Mouse (Mus musculus) myocyte (in vitro differentiated cells): ENCODE measurements around the gene Galk2. TPM values are rescaled to one million over a fixed set of nuclear protein-coding genes. Genes with fewer than 3 reads are reported as not detected.

Experiments
- H3K27me3 ChIP-seq: one replicate; pipeline ENCODE4 v1.6.1; 2011; ENCODE audit not compliant: control insufficient read depth, insufficient read depth, insufficient read length
- H3K36me3 ChIP-seq: one replicate; pipeline ENCODE4 v1.6.1; 2011; ENCODE audit not compliant: control insufficient read depth, insufficient read depth
- H3K4me2 ChIP-seq: one replicate; pipeline ENCODE4 v1.6.1; 2011; ENCODE audit warnings: low read depth, control low read depth
- H3K4me3 ChIP-seq: one replicate; pipeline ENCODE4 v1.5.1; 2011; ENCODE audit warnings: mild to moderate bottlenecking, control low read depth, moderate library complexity
- H3K79me2 ChIP-seq: one replicate; pipeline ENCODE4 v1.6.1; 2011; ENCODE audit not compliant: control insufficient read depth, insufficient read depth
- H3ac ChIP-seq: one replicate; pipeline ENCODE4 v1.6.1; 2011; ENCODE audit not compliant: control insufficient read depth, insufficient read length
- CEBPB ChIP-seq: IDR thresholded peaks from 2 replicates; pipeline ENCODE4 v1.6.1; 2011; ENCODE audit warnings: mild to moderate bottlenecking, moderate library complexity; ENCODE audit not compliant: poor library complexity, insufficient read depth, severe bottlenecking
- E2F4 ChIP-seq: IDR thresholded peaks from one replicate; pipeline ENCODE4 v1.6.1; 2011; ENCODE audit warnings: mild to moderate bottlenecking, control low read depth, moderate library complexity; ENCODE audit not compliant: insufficient read depth
- MAX ChIP-seq: IDR thresholded peaks from one replicate; pipeline ENCODE4 v1.6.1; 2011; ENCODE audit warnings: low read depth, mild to moderate bottlenecking, control low read depth
- MYOD1 ChIP-seq, 3 experiments: IDR thresholded peaks; one replicate each; pipeline ENCODE4 v1.6.1; 2011; ENCODE audit warnings: control low read depth in 2 of 3, low read depth in 2 of 3, mild to moderate bottlenecking in 2 of 3, moderate library complexity in 1 of 3; ENCODE audit not compliant: insufficient read length in 2 of 3, control insufficient read depth in 1 of 3
- MYOG ChIP-seq, 3 experiments: IDR thresholded peaks; one replicate each; pipeline ENCODE4 v1.6.1; 2011; ENCODE audit warnings: control low read depth in 2 of 3, low read depth in 2 of 3, mild to moderate bottlenecking in 2 of 3; ENCODE audit not compliant: insufficient read length in 2 of 3, control insufficient read depth in 1 of 3, insufficient read depth in 1 of 3
- POLR2A ChIP-seq: IDR thresholded peaks from one replicate; pipeline ENCODE4 v1.6.1; 2011; ENCODE audit warnings: low read depth, mild to moderate bottlenecking, control low read depth, moderate library complexity; ENCODE audit not compliant: insufficient read length
- POLR2AphosphoS2 ChIP-seq: IDR thresholded peaks from one replicate; pipeline ENCODE4 v1.6.1; 2011; ENCODE audit warnings: low read depth, control low read depth; ENCODE audit not compliant: insufficient read length
- REST ChIP-seq: IDR thresholded peaks from one replicate; pipeline ENCODE4 v1.6.1; 2011; ENCODE audit warnings: mild to moderate bottlenecking, control low read depth, moderate library complexity; ENCODE audit not compliant: insufficient read depth, insufficient read length
- SRF ChIP-seq: IDR thresholded peaks from one replicate; pipeline ENCODE4 v1.6.1; 2011; ENCODE audit warnings: low read depth; ENCODE audit not compliant: control insufficient read depth, insufficient read length
- TCF12 ChIP-seq: IDR thresholded peaks from one replicate; pipeline ENCODE4 v1.6.1; 2011; ENCODE audit warnings: mild to moderate bottlenecking, control low read depth; ENCODE audit not compliant: poor library complexity, insufficient read depth, severe bottlenecking
- TCF3 ChIP-seq: IDR thresholded peaks from one replicate; pipeline ENCODE4 v1.6.1; 2011; ENCODE audit warnings: low read depth, control low read depth; ENCODE audit not compliant: insufficient read length
- USF1 ChIP-seq: IDR thresholded peaks from one replicate; pipeline ENCODE4 v1.6.1; 2011; ENCODE audit warnings: low read depth, mild to moderate bottlenecking, control low read depth, moderate library complexity
- polyA plus RNA-seq: library from polyadenylated mRNA; unstranded; fragments of >200 nt; fragmentation: generic; extraction: Trizol; gene quantifications from one replicate; pipeline ENCODE4 v1.2.1, GENCODE M21; 2012; ENCODE audit warnings: missing spikeins

Galk2 gene
- polyA plus RNA-seq, 1 experiment: 17.8 TPM

- Histone ChIP-seq H3K4me2 (no peak overlapping the region), H3K36me3 (no peaks in the 10 kb centered on the region), H3K27me3 (no peaks in the 10 kb centered on the region), H3K79me2 (no peaks in the 10 kb centered on the region), H3K4me3 (no peak overlapping the region), H3ac (no peak overlapping the region)
- no peak for TF ChIP-seq TCF12
- TF ChIP-seq E2F4: no peak
- TF ChIP-seq POLR2A: no peak
- TF ChIP-seq MAX: no peak
- no peak for TF ChIP-seq TCF3
- no peak for TF ChIP-seq CEBPB
Measured at GRCm38 (mm10) chr2:125893096-125893495, 34.2 kb downstream of the Galk2 start.

GRCm38 (mm10) chr2:125895099-125895498, 36.2 kb downstream of the Galk2 start:
- TF ChIP-seq POLR2AphosphoS2: no peak
- TF ChIP-seq TCF12: no peak
- TF ChIP-seq REST: no peak
- no peak for TF ChIP-seq E2F4
- TF ChIP-seq MAX: no peak
- no peak for TF ChIP-seq USF1
- no peak for TF ChIP-seq CEBPB
- no peak for TF ChIP-seq TCF3
- TF ChIP-seq MYOD1 (IDR thresholded peaks at IDR 0.05; ENCODE audit: control insufficient read depth in 1 of 3, insufficient read length in 2 of 3, low read depth in 2 of 3): no peak
- TF ChIP-seq SRF: no peak
- TF ChIP-seq POLR2A: no peak
- no peak for TF ChIP-seq MYOG (IDR thresholded peaks at IDR 0.05; ENCODE audit: control insufficient read depth in 1 of 3, insufficient read depth in 1 of 3, insufficient read length in 2 of 3, low read depth in 2 of 3)
- no peaks in the 10 kb centered on the region for H3K27me3 ChIP-seq
- H3K79me2 ChIP-seq: no peaks in the 10 kb centered on the region
- no peaks in the 10 kb centered on the region for H3K36me3 ChIP-seq
- H3K4me2 ChIP-seq: no peak overlapping the region
- H3ac ChIP-seq: no peak overlapping the region
- H3K4me3 ChIP-seq: no peak overlapping the region

- H3ac ChIP-seq: no peak overlapping the region
Measured at GRCm38 (mm10) chr2:125896355-125896754, 37.4 kb downstream of the Galk2 start.

GRCm38 (mm10) chr2:125900797-125901410, 42.0 kb downstream of the Galk2 start:
- TF ChIP-seq CEBPB (no peak), MAX (no peak), SRF (no peak), POLR2AphosphoS2 (no peak), TCF3 (no peak), POLR2A (no peak), E2F4 (no peak), TCF12 (no peak), REST (no peak), MYOD1 (IDR thresholded peaks at IDR 0.05; ENCODE audit: control insufficient read depth in 1 of 3, insufficient read length in 2 of 3, low read depth in 2 of 3) (no peak), MYOG (IDR thresholded peaks at IDR 0.05; ENCODE audit: control insufficient read depth in 1 of 3, insufficient read depth in 1 of 3, insufficient read length in 2 of 3, low read depth in 2 of 3) (no peak), USF1 (no peak)
- H3ac ChIP-seq: no peak overlapping the region
- no peak overlapping the region for H3K4me3 ChIP-seq
- H3K27me3 ChIP-seq: no peaks in the 10 kb centered on the region
- peak overlapping the region; percentile 47 for H3K4me2 ChIP-seq
- no peaks in the 10 kb centered on the region for H3K36me3 ChIP-seq
- no peaks in the 10 kb centered on the region for H3K79me2 ChIP-seq

More at GRCm38 (mm10) chr2:125896355-125896754, 37.4 kb downstream of the Galk2 start:
- H3K27me3 ChIP-seq: no peaks in the 10 kb centered on the region
- TF ChIP-seq E2F4 (no peak), TCF12 (no peak), SRF (no peak), TCF3 (no peak), POLR2A (no peak), MYOG (IDR thresholded peaks at IDR 0.05; ENCODE audit: control insufficient read depth in 1 of 3, insufficient read depth in 1 of 3, insufficient read length in 2 of 3, low read depth in 2 of 3) (no peak), MAX (no peak), POLR2AphosphoS2 (no peak), MYOD1 (IDR thresholded peaks at IDR 0.05; ENCODE audit: control insufficient read depth in 1 of 3, insufficient read length in 2 of 3, low read depth in 2 of 3) (no peak), REST (no peak), USF1 (no peak), CEBPB (no peak)
- H3K79me2 ChIP-seq: no peaks in the 10 kb centered on the region
- no peaks in the 10 kb centered on the region for H3K36me3 ChIP-seq
- no peak overlapping the region for H3K4me3 ChIP-seq
- H3K4me2 ChIP-seq: no peak overlapping the region

GRCm38 (mm10) chr2:125901426-125901825, 42.5 kb downstream of the Galk2 start:
- H3K79me2 ChIP-seq: no peaks in the 10 kb centered on the region
- peak overlapping the region; percentile 47 for H3K4me2 ChIP-seq
- TF ChIP-seq MAX: no peak
- TF ChIP-seq MYOD1 (IDR thresholded peaks at IDR 0.05; ENCODE audit: control insufficient read depth in 1 of 3, insufficient read length in 2 of 3, low read depth in 2 of 3): no peak
- TF ChIP-seq TCF3: no peak
- TF ChIP-seq USF1: no peak
- no peak for TF ChIP-seq POLR2AphosphoS2
- no peak for TF ChIP-seq SRF
- TF ChIP-seq MYOG (IDR thresholded peaks at IDR 0.05; ENCODE audit: control insufficient read depth in 1 of 3, insufficient read depth in 1 of 3, insufficient read length in 2 of 3, low read depth in 2 of 3): no peak
- TF ChIP-seq TCF12: no peak
- TF ChIP-seq POLR2A: no peak
- no peak for TF ChIP-seq CEBPB
- no peak for TF ChIP-seq REST
- no peak for TF ChIP-seq E2F4
- no peaks in the 10 kb centered on the region for H3K27me3 ChIP-seq
- no peak overlapping the region for H3ac ChIP-seq
- no peak overlapping the region for H3K4me3 ChIP-seq
- H3K36me3 ChIP-seq: peaks cover 2% of the 10 kb centered on the region
